Mouse (Mus musculus): ENCODE measurements around the gene Odf3l1. TPM values are rescaled to one million over a fixed set of nuclear protein-coding genes. Genes with fewer than 3 reads are reported as not detected.

Gene Odf3l1
- polyA plus RNA-seq, 1 experiment from 2014 or later, result 0.20 TPM

Other genes starting within 250 kb of the Odf3l1 start
- 4.3 and 4.6 TPM in 2 replicates for gene Lingo1, start 68.2 kb downstream of the Odf3l1 start, polyA plus RNA-seq (2014; fragmentation: Nextera tagmentation; extraction: Ambion mirVana)
- gene Cspg4, start 354 bp upstream of the Odf3l1 start, polyA plus RNA-seq (2014; fragmentation: Nextera tagmentation; extraction: Ambion mirVana), result 15.7 and 19.2 TPM in 2 replicates
- gene Snx33, start 63.7 kb upstream of the Odf3l1 start, polyA plus RNA-seq (2014; fragmentation: Nextera tagmentation; extraction: Ambion mirVana), result 4.1 and 8.3 TPM in 2 replicates
- gene Imp3, start 72.8 kb upstream of the Odf3l1 start, polyA plus RNA-seq (2014; fragmentation: Nextera tagmentation; extraction: Ambion mirVana), result 98.4 and 111 TPM in 2 replicates
- 24.3 and 27.7 TPM in 2 replicates for gene Snupn, start 86.2 kb upstream of the Odf3l1 start, polyA plus RNA-seq (2014; fragmentation: Nextera tagmentation; extraction: Ambion mirVana)
- gene Ptpn9, start 130.2 kb upstream of the Odf3l1 start, polyA plus RNA-seq (2014; fragmentation: Nextera tagmentation; extraction: Ambion mirVana), result 27.3 and 40.0 TPM in 2 replicates
- 28.9 and 53.2 TPM in 2 replicates for gene Sin3a, start 207.4 kb upstream of the Odf3l1 start, polyA plus RNA-seq (2014; fragmentation: Nextera tagmentation; extraction: Ambion mirVana)

Data from kidney, embryonic 14.5 days (tissue).